Mouse (Mus musculus): Measurements from ENCODE around the gene Gm49395.

Gm49395 gene

DNA sequence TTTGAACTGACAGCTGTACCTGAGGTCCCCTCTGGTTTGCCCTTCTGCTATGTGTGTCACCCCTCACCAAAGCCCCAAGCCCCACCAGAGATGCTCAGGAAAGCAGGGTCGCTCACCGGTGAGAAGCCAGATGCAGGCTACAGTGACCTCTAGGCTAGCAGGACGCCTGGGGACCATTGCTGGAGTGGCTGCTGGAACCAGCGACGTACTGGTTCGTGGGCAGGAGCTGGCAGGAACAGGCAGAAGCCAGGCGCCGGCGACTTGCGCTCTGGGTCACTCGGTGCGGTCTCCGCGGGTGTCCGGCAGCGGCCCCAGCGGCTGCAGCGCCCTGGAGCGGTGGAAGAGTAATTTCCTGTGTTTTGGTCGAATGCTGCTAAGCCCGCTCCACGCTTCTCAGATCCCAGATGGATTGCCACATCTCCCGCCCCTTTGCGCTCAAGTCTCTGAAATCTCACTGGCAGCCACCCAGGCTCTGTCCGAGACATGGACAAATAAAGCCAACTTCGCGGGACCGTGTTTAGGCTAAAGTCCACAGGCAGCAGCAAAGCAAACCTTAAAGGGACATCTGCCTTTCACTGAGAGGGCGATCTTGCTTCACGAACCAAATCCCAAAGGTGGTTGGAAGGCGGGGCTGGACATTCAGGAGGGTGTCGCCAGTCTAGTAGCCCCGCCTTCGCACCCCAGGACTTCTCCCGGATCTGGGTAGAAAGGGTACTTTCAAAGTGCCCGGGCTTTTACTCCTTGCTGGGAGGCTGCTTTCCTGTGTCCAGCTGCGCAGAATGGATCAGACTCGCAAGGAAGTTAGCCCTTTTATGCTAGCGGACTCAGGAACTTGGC lies at the start of gene Gm49395, which contains the start of gene Itga1:
Gm49395 (minus strand) TSS at position 567 of the 837 bp plus-strand sequence.
Itga1 (minus strand) TSS at position 610 of the 837 bp plus-strand sequence.
- DNase-seq: peak; percentile 93

- DNase-seq: no peak
Observed at GRCm38 (mm10) chr13:115150602-115151001, 48.9 kb upstream of the Gm49395 start.

DNA sequence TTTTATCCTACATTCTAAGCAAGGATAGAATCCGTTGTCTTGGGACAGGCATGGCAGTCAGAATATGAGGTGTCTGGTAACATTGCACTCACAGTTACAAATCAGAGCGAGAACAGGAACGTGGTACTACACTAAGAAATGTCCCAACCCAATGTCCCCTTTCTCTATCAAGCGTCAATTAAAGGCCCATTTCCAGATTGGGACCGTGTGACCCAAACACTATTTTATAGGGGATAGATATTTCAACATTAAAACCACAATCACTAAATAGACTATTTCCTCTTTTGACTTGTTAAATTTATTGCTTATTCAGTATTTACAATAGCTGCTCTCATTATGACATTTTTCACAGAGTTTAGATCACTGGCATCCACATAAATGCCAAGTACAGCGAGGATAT lies 48.1 kb upstream of the Gm49395 start:
- DNase-seq: no peak

GRCm38 (mm10) chr13:115143575-115143974 lies 41.9 kb upstream of the Gm49395 start:
- DNase-seq: no peak

- no peak for DNase-seq
Observed at GRCm38 (mm10) chr13:115142066-115142465, 40.3 kb upstream of the Gm49395 start.

DNA sequence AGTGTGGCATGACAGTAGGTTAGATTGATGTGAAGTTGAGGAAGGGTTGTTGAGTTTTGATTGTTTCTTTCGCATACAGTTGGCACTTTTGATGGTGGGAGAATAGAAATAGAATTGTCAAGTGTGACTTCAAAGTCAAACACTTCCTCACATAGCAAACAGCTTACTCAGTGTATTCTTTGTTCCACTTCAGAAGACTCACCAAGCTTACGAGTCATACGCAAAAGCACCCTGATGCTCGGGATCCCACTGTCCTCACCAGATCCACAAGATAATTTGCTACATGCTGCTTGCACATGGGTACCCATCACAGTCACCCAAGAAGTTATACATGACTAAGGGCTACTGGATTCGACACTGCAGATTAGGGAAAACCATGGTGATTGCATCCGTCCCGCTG lies 36.8 kb upstream of the Gm49395 start:
- no peak for DNase-seq

DNA sequence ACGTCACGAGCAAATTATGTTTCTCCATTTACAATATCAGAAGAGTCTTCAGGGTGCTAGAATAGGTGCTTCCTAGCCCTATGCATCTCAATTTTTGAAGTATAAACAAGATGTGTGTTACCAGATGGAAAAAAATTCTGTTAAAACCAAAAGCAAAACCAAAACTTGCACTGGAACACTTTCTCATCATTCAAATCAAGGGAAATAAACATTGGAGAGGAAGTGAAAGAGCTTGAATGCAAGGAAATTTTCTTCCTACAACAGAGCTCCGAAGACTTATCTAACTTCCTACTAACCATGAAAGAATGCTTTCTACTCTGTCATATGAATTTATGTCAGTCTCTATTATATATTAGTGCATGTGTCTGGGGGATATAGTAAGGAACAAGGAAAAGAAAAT lies 35.0 kb upstream of the Gm49395 start:
- DNase-seq: no peak

- DNase-seq: peak; percentile 39
Observed at GRCm38 (mm10) chr13:115132435-115132834, 30.7 kb upstream of the Gm49395 start.

- DNase-seq: no peak
Observed at GRCm38 (mm10) chr13:115131381-115131780, 29.7 kb upstream of the Gm49395 start.

GRCm38 (mm10) chr13:115130035-115130434 lies 28.3 kb upstream of the Gm49395 start:
- no peak for DNase-seq

GRCm38 (mm10) chr13:115127826-115128225 lies 26.1 kb upstream of the Gm49395 start:
- DNase-seq: peak; percentile 52

DNA sequence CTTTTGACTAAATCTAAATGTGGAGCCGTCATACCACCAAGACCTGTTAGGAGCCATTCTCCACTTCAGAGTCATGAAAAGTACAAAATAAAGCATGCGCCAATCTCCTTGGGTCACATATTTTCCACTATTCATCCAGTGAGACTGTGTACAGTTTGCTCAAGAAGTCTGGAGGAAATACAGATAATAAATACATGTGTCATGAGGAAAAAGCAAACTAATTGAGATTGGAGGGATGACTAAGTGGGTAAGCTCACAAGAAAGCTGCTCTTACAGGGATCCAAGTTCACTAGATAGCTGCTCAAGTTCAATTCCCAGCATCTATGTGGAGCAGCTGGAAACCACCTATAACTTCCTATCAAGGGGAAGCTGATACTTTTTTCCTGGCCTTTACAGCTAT lies 24.8 kb upstream of the Gm49395 start:
- DNase-seq: no peak

DNA sequence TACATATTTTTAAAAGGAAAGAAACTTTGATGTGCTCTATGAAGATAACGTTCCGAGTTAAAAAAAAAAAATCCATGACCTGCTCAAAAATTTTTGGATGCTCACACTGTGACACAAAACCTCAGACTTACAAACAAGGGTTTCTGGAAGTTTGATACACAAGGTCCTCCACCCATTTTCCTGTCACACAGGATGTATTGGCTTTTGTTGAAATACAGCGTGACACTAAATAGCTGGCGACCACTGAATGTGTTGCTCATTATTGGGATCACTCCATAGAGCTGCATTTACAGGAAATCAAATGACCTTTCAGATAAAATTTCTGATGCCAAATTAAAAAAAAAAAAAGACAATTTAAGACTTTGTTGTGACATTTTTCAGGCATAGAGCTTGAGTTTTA lies 23.4 kb upstream of the Gm49395 start:
- DNase-seq: no peak

- no peak for DNase-seq
Observed at GRCm38 (mm10) chr13:115124521-115124920, 22.8 kb upstream of the Gm49395 start.

DNA sequence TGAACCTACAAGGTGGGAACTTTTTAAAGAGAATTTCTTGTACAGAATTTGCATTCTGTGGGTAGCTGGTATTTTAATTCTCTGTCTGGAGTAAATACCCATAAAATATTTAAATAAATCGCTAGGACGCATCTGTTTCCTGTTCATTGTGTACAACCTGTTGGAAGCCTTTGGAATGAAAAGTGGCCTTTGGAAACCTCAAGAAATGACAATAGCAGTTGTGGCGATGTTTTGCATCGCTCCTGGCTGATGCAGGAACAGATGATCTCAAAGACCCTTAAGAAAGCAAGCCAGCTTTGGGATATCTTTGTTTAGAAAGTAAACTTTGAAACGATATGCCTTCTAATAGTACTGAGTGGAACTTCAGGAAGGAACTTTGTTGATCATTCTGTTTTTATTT lies 17.0 kb upstream of the Gm49395 start:
- no peak for DNase-seq

DNA sequence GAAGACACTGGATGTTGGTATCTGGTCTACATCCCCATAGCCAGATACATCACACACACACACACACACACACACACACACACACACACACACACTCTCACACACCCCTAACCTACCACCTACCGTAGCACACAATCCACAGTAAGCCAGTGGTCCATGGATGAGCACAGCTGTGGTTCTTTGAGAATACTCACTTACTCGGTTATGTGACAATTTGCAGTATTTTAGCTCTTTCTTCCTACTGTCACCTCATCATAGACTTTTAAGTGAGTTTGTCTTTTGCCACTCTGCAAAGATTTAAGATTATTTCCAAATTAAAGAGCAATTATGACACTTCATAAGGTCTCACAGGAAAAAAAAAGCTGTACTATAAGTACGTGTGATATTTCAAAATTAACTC lies 16.5 kb upstream of the Gm49395 start:
- DNase-seq: no peak

DNA sequence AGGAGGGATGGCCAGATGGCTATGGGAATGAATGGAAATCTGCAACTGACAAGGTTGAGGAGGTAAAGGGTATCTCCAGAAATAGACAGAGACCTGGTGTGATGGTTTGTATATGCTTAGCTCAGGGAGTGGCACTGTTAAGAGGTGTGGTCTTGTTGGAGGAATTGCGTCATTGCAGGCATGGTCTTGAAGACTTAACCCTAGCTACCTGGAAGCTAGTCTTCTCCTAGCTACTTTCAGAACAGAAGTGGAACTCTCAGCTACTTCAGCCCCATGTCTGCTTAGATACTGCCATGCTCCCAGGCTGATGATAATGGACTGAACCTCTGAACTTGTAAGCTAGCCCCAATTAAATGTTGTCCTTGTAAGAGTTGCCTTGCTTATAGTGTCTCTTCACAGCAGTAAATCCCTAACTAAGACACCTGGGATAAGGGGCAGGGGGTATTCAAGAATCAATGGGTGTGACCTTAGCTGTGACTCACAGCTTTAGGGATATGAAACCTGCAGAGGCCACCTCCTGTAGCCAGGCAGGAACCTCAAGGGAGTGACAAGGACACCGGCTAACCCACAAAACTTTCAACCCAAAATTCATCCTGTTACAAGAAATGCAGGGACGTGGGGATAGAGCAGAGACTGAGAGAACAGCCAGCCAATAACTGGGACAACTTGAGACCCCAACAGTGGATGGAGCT lies 15.4 kb upstream of the Gm49395 start:
- no peak for DNase-seq

DNA sequence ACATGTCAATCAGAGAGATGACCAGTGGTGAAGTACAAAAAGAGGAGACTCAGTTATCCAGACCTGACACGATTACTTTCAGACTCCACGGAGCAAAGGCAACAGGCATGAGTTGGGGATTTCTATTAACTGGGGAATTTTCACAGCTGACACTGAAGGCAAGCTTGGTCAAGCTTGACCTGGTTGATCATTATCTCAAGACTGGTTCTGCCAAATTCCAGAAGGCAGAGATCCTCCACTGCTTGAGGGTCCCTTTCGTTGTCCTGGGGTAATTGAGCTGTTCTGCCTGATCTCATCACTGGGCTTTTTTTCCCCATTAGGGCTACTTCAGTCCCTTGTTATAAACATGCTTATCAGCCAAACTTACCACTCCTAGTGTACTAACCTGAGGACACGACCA lies 7.9 kb upstream of the Gm49395 start:
- peak; percentile 45 for DNase-seq

DNA sequence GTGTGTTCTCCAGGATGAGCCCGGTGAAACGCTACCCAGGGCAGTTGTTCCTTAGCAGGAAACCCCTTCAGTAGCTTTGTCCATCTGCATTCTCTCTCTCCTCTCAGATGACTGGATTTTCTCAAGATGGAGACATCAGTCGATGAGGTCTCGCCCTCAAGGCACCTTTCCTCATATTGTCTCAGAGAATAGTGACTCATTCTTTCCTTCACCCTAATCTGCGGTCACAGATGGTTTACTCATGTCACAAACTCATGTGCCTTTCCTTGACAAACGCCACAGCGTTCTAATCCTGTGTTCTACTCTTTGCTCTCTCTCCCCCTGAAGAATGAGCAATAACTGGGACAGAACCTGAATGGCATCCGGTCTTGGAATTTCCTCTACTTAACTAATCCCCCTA lies 5.7 kb upstream of the Gm49395 start:
- DNase-seq: no peak

DNA sequence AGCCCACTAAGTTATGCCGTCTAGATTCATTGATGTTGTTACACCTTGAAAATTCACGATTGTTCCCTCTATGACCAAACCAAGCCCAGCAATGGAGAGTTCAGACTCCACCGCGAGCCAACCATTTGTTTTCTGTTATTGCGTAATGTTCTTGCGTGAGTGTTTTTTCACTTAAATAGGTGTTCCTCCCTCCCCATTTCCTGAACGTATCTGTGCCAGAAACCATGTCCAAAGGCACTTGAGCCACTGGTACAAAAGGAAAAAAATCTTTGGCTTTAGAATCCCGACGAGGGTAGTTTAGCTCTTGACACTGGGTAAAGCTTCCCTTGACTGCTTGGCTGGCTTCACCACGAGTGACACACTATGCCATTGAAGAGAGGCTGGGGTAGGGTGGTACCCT lies 4.5 kb upstream of the Gm49395 start:
- DNase-seq: no peak

DNA sequence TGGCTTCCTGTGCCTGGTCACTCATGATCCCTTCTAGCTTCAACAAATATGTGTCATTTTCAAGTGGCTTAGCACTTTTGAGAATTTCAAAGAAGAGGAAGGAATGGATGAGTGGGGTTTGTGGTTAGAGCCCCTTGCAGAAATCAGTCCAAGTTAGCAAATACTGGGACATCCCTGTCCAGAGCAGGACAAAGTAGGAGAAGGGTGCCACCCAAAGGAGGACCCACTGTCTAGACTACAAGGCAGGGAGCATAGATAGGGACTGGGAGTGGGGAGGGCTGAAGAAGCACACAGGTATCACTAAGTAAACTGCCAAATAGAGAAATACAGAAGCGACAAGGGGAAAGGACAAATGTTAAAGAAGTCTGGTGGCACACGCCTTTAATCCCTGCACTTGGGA lies 1.0 kb upstream of the Gm49395 start:
- no peak for DNase-seq

DNA sequence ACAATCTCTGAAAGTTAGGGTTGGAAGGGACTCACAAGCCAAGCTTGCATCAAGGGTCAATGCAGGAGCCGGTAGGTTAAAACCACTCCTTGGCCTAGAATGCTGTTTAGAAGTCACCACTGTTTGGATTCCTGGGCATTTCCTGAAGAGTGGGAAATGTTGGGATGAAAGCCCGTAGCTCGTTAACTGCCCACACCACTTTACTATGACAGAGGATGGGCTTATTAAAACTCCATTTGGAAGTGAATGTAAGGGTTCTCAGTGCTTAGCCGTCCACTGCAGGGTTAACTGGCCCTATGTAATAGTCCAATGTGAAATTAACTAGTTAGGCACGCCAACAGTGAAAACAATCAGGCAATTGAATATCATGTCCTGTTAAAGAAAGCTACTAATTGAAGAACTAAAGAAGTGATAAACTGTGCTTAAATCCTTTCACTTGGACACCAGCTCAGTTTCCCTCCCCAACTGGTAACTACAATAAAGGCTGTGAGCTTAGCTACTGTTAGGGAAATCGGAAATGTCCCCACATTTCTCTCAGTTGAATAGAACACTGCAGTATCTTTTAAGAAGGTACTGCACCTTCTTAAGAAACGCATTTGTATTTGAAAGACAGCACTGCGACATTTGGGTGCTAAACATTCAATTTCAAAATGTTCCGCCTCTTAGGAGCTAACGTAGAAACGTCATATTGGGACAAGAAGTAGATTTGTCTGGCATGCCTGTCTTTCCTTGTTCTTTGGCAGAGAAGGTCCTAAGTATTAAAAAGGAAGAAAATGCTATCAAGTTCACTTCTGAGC lies 1.1 kb downstream of the Gm49395 start:
- DNase-seq: no peak

GRCm38 (mm10) chr13:115099381-115099780 lies 2.3 kb downstream of the Gm49395 start:
- no peak for DNase-seq

All from kidney, postnatal 10 days (tissue).